Mouse (Mus musculus) intestine, postnatal 0 days (tissue): ENCODE results near the gene Gm42791. TPM values are rescaled to one million over a fixed set of nuclear protein-coding genes. Genes with fewer than 3 reads are reported as not detected.

ENCODE experiments used
- ATAC-seq: fragments of 200-750 bp; cut with Nextera tagmentation; 2 replicates; pipeline ENCODE4 v1.8.0; 2017; ENCODE audit warnings: mild to moderate bottlenecking, moderate TSS enrichment, moderate library complexity
- H3K27ac ChIP-seq: fragments of 300-500 bp; sonication (generic); 2 replicates; pipeline ENCODE4 v1.5.1; 2014; ENCODE audit warnings: mild to moderate bottlenecking, low read depth, low read length, moderate library complexity
- H3K27me3 ChIP-seq: fragments of 300-500 bp; sonication (generic); replicated peaks from 2 replicates; pipeline ENCODE4 v1.6.1; 2014; ENCODE audit warnings: low read length, mixed read lengths; ENCODE audit not compliant: control insufficient read depth, insufficient read depth
- H3K36me3 ChIP-seq: fragments of 300-500 bp; sonication (generic); 2 replicates; pipeline ENCODE4 v1.6.1; 2014; ENCODE audit warnings: mild to moderate bottlenecking, moderate library complexity; ENCODE audit not compliant: control insufficient read depth, insufficient read depth
- H3K4me1 ChIP-seq: fragments of 300-500 bp; sonication (generic); replicated peaks from 2 replicates; pipeline ENCODE4 v1.6.1; 2014; ENCODE audit warnings: antibody characterized with exemption, low read length, mixed read lengths; ENCODE audit not compliant: control insufficient read depth, insufficient read depth
- H3K4me2 ChIP-seq: fragments of 300-500 bp; sonication (generic); replicated peaks from 2 replicates; pipeline ENCODE4 v1.6.1; 2014; ENCODE audit warnings: low read depth, mild to moderate bottlenecking, moderate library complexity
- H3K4me3 ChIP-seq: fragments of 300-500 bp; sonication (generic); 2 replicates; pipeline ENCODE4 v1.5.1; 2014; ENCODE audit warnings: low read depth, low read length
- H3K9ac ChIP-seq: fragments of 300-500 bp; sonication (generic); 2 replicates; pipeline ENCODE4 v1.6.1; 2014; ENCODE audit warnings: mild to moderate bottlenecking, low read depth, low read length
- H3K9me3 ChIP-seq: fragments of 300-500 bp; sonication (generic); 2 replicates; pipeline ENCODE4 v1.6.1; 2016; ENCODE audit warnings: mixed run types; ENCODE audit not compliant: control insufficient read depth
- CTCF ChIP-seq: sonication (generic); IDR thresholded peaks from 2 replicates; pipeline ENCODE4 v1.5.1; 2016; ENCODE audit warnings: low read depth, mild to moderate bottlenecking, control low read depth, antibody characterized with exemption, moderate library complexity
- WGBS: fragments of 180-500 bp; shearing (Covaris S2); extraction: QIAGEN DNeasy Blood & Tissue Kit; methylation state at CpG from one replicate; pipeline ENCODE4 v1.1.7; 2014; 5-methylcytosine and 5-hydroxymethylcytosine counted together
- polyA plus RNA-seq: library from polyadenylated mRNA; unstranded; fragments of >200 nt; fragmentation: Nextera tagmentation; extraction: Ambion mirVana; gene quantifications from 2 replicates; pipeline ENCODE4 v1.2.1, GENCODE M21; 2015

Gm42791 gene
- polyA plus RNA-seq, 1 experiment from 2014 or later: not detected

DNA sequence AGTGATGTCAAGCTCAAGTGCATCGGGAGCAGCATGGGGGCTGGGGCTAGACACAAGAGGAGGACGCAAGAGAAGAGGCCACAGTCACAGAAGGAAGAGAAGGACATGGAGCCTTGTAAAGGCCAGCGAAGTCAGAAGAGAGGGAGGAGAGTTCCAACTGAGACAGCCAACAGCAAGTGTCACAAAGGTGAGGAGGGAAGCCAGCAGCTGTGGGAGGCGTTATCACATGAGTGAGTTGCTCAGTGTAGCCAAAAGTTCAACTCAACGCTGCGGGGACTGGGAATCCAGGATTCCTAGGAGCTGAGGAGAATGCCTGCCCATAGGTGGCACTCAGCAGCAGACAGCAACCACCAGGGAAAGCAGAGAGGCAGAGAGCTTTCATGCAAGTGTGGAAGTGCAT is 85.5 kb downstream of the Gm42791 start:
- no peak for ATAC-seq
- no peak overlapping the region for H3K27ac ChIP-seq

GRCm38 (mm10) chr5:148909057-148909395 is 85.9 kb downstream of the Gm42791 start:
- H3K4me1 ChIP-seq: no peaks in the 10 kb centered on the region
- peak; percentile 35 for TF ChIP-seq CTCF
- no peaks in the 10 kb centered on the region for H3K9me3 ChIP-seq
- no peak overlapping the region for H3K4me3 ChIP-seq
- 45% methylated on average over 7 of the region's 7 CpGs for WGBS
- H3K27ac ChIP-seq: no peak overlapping the region
- H3K4me2 ChIP-seq: no peak overlapping the region
- ATAC-seq: no peak
- no peaks in the 10 kb centered on the region; the same call in 1 of the 2 replicates for H3K36me3 ChIP-seq
- no peak overlapping the region for H3K9ac ChIP-seq
- no peaks in the 10 kb centered on the region for H3K27me3 ChIP-seq

More for the DNA sequence above, 85.5 kb downstream of the Gm42791 start:
- TF ChIP-seq CTCF: peak; percentile 64
- H3K4me1 ChIP-seq: no peaks in the 10 kb centered on the region
- no peak overlapping the region for H3K4me3 ChIP-seq
- 44% methylated on average over 6 of the region's 6 CpGs for WGBS
- H3K27me3 ChIP-seq: no peaks in the 10 kb centered on the region
- H3K4me2 ChIP-seq: no peak overlapping the region
- no peak overlapping the region for H3K9ac ChIP-seq
- H3K9me3 ChIP-seq: no peaks in the 10 kb centered on the region
- H3K36me3 ChIP-seq: no peaks in the 10 kb centered on the region; the same call in 1 of the 2 replicates

- H3K27me3 ChIP-seq: no peaks in the 10 kb centered on the region
- no peak overlapping the region for H3K4me3 ChIP-seq
- no peaks in the 10 kb centered on the region for H3K9me3 ChIP-seq
- no peak overlapping the region for H3K9ac ChIP-seq
- H3K4me2 ChIP-seq: no peak overlapping the region
- H3K4me1 ChIP-seq: no peaks in the 10 kb centered on the region
- no peak overlapping the region for H3K27ac ChIP-seq
- H3K36me3 ChIP-seq: peaks cover 6% of the 10 kb centered on the region; the same call in 1 of the 2 replicates
- no peak for TF ChIP-seq CTCF
- 84% methylated on average over 17 of the region's 17 CpGs for WGBS
- ATAC-seq: no peak
Measured at GRCm38 (mm10) chr5:148908191-148909056, 86.5 kb downstream of the Gm42791 start.

- H3K4me2 ChIP-seq: no peak overlapping the region
- WGBS: 78% methylated on average over 4 of the region's 4 CpGs
- no peak for ATAC-seq
- no peaks in the 10 kb centered on the region for H3K27me3 ChIP-seq
- H3K27ac ChIP-seq: no peak overlapping the region
- H3K4me1 ChIP-seq: no peaks in the 10 kb centered on the region
- no peak overlapping the region for H3K4me3 ChIP-seq
- no peak overlapping the region for H3K9ac ChIP-seq
- TF ChIP-seq CTCF: no peak
- H3K9me3 ChIP-seq: no peaks in the 10 kb centered on the region
- peaks cover 8% of the 10 kb centered on the region; the same call in 1 of the 2 replicates for H3K36me3 ChIP-seq
Measured at GRCm38 (mm10) chr5:148906305-148906704, 88.6 kb downstream of the Gm42791 start.

GRCm38 (mm10) chr5:148904846-148905245 is 90.1 kb downstream of the Gm42791 start:
- H3K36me3 ChIP-seq: peaks cover 8% of the 10 kb centered on the region; the same call in 1 of the 2 replicates
- no peak overlapping the region for H3K4me2 ChIP-seq
- no peaks in the 10 kb centered on the region for H3K4me1 ChIP-seq
- TF ChIP-seq CTCF: peak; percentile 82
- H3K9me3 ChIP-seq: no peaks in the 10 kb centered on the region
- peak; percentile 36; the same call in 1 of the 2 replicates for ATAC-seq
- H3K4me3 ChIP-seq: no peak overlapping the region
- H3K27ac ChIP-seq: no peak overlapping the region
- no peak overlapping the region for H3K9ac ChIP-seq
- no peaks in the 10 kb centered on the region for H3K27me3 ChIP-seq
- 47% methylated on average over 6 of the region's 6 CpGs for WGBS

DNA sequence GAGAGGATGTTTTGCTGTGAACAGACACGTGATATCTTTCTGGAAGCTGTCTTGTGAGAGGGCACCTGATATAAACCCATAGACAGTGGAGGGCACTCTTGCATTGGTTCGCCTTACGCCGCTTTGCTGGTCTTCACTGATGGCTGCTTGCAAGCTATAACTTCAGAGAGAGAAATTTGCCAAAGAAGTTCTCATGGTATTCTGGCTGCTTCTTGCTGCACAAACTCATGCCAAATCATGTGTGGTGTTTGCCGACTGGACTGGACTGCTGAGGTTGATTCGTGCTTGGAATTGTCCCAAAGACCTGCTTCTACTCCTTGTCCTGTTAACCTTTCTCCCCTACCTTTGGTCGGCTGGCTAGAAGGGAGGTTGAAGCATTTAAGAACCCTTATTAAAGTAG is 95.6 kb downstream of the Gm42791 start:
- WGBS: 91% methylated on average over 7 of the region's 7 CpGs
- Histone ChIP-seq H3K4me1 (no peaks in the 10 kb centered on the region), H3K27ac (no peak overlapping the region), H3K9ac (no peak overlapping the region), H3K4me3 (no peak overlapping the region), H3K9me3 (no peaks in the 10 kb centered on the region), H3K36me3 (peaks cover 8% of the 10 kb centered on the region; the same call in 1 of the 2 replicates), H3K4me2 (no peak overlapping the region), H3K27me3 (no peaks in the 10 kb centered on the region)
- no peak for ATAC-seq
- TF ChIP-seq CTCF: no peak
